Mouse (Mus musculus) brain, embryonic 18.5 days (tissue): ENCODE measurements around the gene Sprr2a3.
"Not testable (repeated sequence)": the region's sequence is repeated elsewhere in the genome, so short reads cannot be mapped to it uniquely, and the experiment has no call there.

Source experiments
- DNase-seq: peaks from one replicate; pipeline ENCODE4 v3.0.0-alpha.2; 2012; ENCODE audit warnings: low read depth, low spot score

Sprr2a3 gene

GRCm38 (mm10) chr3:92285101-92285500, at the start of gene Sprr2a3:
Gene Sprr2a3 (plus strand): TSS chr3:92285417.
- DNase-seq = not testable (repeated sequence)

GRCm38 (mm10) chr3:92236463-92237189, 48.6 kb upstream of the Sprr2a3 start:
- not testable (repeated sequence) for DNase-seq

GRCm38 (mm10) chr3:92238736-92239135, 46.5 kb upstream of the Sprr2a3 start:
- DNase-seq = not testable (repeated sequence)

- not testable (repeated sequence) for DNase-seq
These were observed 46.0 kb upstream of the Sprr2a3 start for GRCm38 (mm10) chr3:92239197-92239596.

GRCm38 (mm10) chr3:92244833-92245232, 40.4 kb upstream of the Sprr2a3 start:
- DNase-seq = not testable (repeated sequence)

GRCm38 (mm10) chr3:92246245-92246644, 39.0 kb upstream of the Sprr2a3 start:
- not testable (repeated sequence) for DNase-seq

- not testable (repeated sequence) for DNase-seq
These were observed 36.7 kb upstream of the Sprr2a3 start for GRCm38 (mm10) chr3:92248494-92248893.

- DNase-seq = not testable (repeated sequence)
These were observed 34.8 kb upstream of the Sprr2a3 start for GRCm38 (mm10) chr3:92250450-92250849.

GRCm38 (mm10) chr3:92253860-92254259, 31.4 kb upstream of the Sprr2a3 start:
- DNase-seq = not testable (repeated sequence)

- DNase-seq = not testable (repeated sequence)
These were observed 26.7 kb upstream of the Sprr2a3 start for GRCm38 (mm10) chr3:92258526-92258925.

GRCm38 (mm10) chr3:92263462-92263861, 21.8 kb upstream of the Sprr2a3 start:
- not testable (repeated sequence) for DNase-seq

GRCm38 (mm10) chr3:92271414-92271985, 13.7 kb upstream of the Sprr2a3 start:
- not testable (repeated sequence) for DNase-seq

GRCm38 (mm10) chr3:92273504-92273903, 11.7 kb upstream of the Sprr2a3 start:
- not testable (repeated sequence) for DNase-seq

- DNase-seq = not testable (repeated sequence)
These were observed 11.2 kb upstream of the Sprr2a3 start for GRCm38 (mm10) chr3:92274018-92274417.

- not testable (repeated sequence) for DNase-seq
These were observed 5.6 kb upstream of the Sprr2a3 start for GRCm38 (mm10) chr3:92279663-92280062.

- not testable (repeated sequence) for DNase-seq
These were observed 4.1 kb upstream of the Sprr2a3 start for GRCm38 (mm10) chr3:92280963-92281606.

- DNase-seq = not testable (repeated sequence)
These were observed 3.3 kb downstream of the Sprr2a3 start for GRCm38 (mm10) chr3:92288489-92288888.

GRCm38 (mm10) chr3:92307406-92307805, 22.2 kb downstream of the Sprr2a3 start:
- DNase-seq = no peak

- DNase-seq = no peak
These were observed 31.1 kb downstream of the Sprr2a3 start, which contains the start of gene Sprr2b for GRCm38 (mm10) chr3:92316320-92316719. Gene Sprr2b (plus strand): TSS chr3:92316620.

- no peak for DNase-seq
These were observed 32.2 kb downstream of the Sprr2a3 start for GRCm38 (mm10) chr3:92317384-92317783.

GRCm38 (mm10) chr3:92336278-92336677, 51.1 kb downstream of the Sprr2a3 start:
- no peak for DNase-seq

- no peak for DNase-seq
These were observed 53.6 kb downstream of the Sprr2a3 start, which contains the start of gene Sprr2d for GRCm38 (mm10) chr3:92338840-92339239. Gene Sprr2d (plus strand): TSS chr3:92339140.
